Mouse (Mus musculus) midbrain, embryonic 10.5 days (tissue): ENCODE measurements around the gene Arhgef18. TPM values are rescaled to one million over a fixed set of nuclear protein-coding genes. Genes with fewer than 3 reads are reported as not detected.
A peak's percentile ranks its signal among the peaks of the same experiment; 100 is the strongest.

Experiments used
- DNase-seq: peaks from one replicate; pipeline ENCODE4 v3.0.0-alpha.2; 2017; ENCODE audit warnings: low spot score
- H3K27ac ChIP-seq: fragments of 300-500 bp; sonication (generic); replicated peaks from 2 replicates; pipeline ENCODE4 v1.5.1; 2016; ENCODE audit warnings: mild to moderate bottlenecking
- H3K27me3 ChIP-seq: fragments of 300-500 bp; sonication (generic); 2 replicates; pipeline ENCODE4 v1.6.1; 2016; ENCODE audit warnings: low read depth, mild to moderate bottlenecking; ENCODE audit not compliant: poor library complexity, severe bottlenecking
- H3K36me3 ChIP-seq: fragments of 300-500 bp; sonication (generic); 2 replicates; pipeline ENCODE4 v1.6.1; 2016; ENCODE audit warnings: mild to moderate bottlenecking, moderate library complexity
- H3K4me1 ChIP-seq: fragments of 300-500 bp; sonication (generic); 2 replicates; pipeline ENCODE4 v1.6.1; 2016
- H3K4me3 ChIP-seq: fragments of 300-500 bp; sonication (generic); 2 replicates; pipeline ENCODE4 v1.5.1; 2016; ENCODE audit warnings: mild to moderate bottlenecking, moderate library complexity
- H3K9me3 ChIP-seq: fragments of 300-500 bp; sonication (generic); replicated peaks from 2 replicates; pipeline ENCODE4 v1.6.1; 2016; ENCODE audit warnings: mild to moderate bottlenecking
- WGBS: fragments of 180-500 bp; shearing (Covaris S2); methylation state at CpG from one replicate; pipeline ENCODE4 v1.1.7; 2016; 5-methylcytosine and 5-hydroxymethylcytosine counted together
- polyA plus RNA-seq: library from polyadenylated mRNA; unstranded; fragments of >200 nt; fragmentation: Nextera tagmentation; extraction: Ambion mirVana; gene quantifications from 2 replicates; pipeline ENCODE4 v1.2.1, GENCODE M21; 2016

The Arhgef18 gene
- 10.3 and 11.8 TPM in 2 replicates for polyA plus RNA-seq

DNA sequence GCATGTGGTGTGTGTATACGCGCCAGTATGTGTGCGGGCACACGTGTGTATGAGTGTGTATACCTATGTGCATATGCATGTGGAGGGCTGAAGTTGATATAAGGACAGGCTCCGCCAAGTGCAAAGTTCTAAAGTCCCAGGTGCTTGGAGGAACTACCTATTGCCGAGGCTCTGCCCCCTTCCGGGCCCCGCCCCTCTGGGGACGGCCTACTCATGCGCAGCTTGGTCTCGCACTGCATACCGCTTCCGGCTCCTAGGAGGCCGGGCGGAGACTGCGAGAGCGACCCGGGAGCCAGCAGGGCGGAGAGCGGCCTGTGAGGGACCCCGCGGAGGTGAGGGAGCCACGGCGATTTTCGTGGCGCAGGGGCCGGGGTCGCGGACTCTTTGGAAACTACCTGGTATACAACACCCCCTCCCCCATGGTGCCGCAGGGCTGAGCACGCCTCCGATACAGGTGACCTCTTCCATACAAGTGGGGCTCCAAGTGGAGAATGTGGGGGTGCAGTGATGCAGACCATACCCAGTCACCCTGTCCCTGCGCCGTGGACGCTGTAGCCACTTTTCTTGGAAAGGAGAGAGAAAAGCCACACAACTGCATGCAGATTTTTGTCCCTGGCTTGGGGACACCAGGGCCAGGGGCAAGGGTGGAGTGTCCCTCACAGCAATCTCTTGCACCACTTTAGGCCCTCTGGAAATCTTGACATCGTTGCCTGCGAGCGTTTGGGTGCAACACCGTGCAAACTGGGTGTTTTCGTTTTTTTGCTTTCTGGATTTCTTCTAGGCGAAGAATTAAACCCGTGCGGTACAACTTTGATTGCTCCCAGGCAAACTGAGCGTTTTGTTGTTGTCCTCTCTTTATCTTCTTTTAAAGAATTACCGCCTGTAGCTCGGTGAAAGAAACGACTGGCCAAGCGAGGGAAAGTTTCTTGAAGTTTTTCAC, at the start of gene Arhgef18:
Gene Arhgef18, plus strand, starts transcription at position 236 of the 940 bp plus-strand sequence.
- Histone ChIP-seq H3K4me3 (peak within 1 kb of the TSS; percentile 85), H3K4me1 (peaks cover 36% of the 10 kb centered on the region), H3K9me3 (no peaks in the 10 kb centered on the region), H3K27me3 (no peaks in the 10 kb centered on the region), H3K36me3 (peaks cover 14% of the 10 kb centered on the region; the same call in 1 of the 2 replicates), H3K27ac (peak within 1 kb of the TSS; percentile 88)
- peak; percentile 83 for DNase-seq
- WGBS, result 1% methylated on average over 48 of the region's 48 CpGs

- H3K36me3 ChIP-seq, result no peaks in the 10 kb centered on the region
- WGBS, result 97% methylated on average over 6 of the region's 6 CpGs
Measured at GRCm38 (mm10) chr8:3345337-3345736, 47.5 kb upstream of the Arhgef18 start.

GRCm38 (mm10) chr8:3346691-3347413, 46.0 kb upstream of the Arhgef18 start:
- no peak for DNase-seq
- 90% methylated on average over 5 of the region's 5 CpGs for WGBS
- Histone ChIP-seq H3K4me1 (no peaks in the 10 kb centered on the region), H3K9me3 (peaks cover 11% of the 10 kb centered on the region), H3K36me3 (no peaks in the 10 kb centered on the region), H3K27me3 (no peaks in the 10 kb centered on the region), H3K4me3 (no peak overlapping the region), H3K27ac (no peak overlapping the region)

More at GRCm38 (mm10) chr8:3345337-3345736, 47.5 kb upstream of the Arhgef18 start:
- DNase-seq, result no peak
- Histone ChIP-seq H3K4me3 (no peak overlapping the region), H3K9me3 (peaks cover 9% of the 10 kb centered on the region), H3K27ac (no peak overlapping the region), H3K27me3 (no peaks in the 10 kb centered on the region), H3K4me1 (no peaks in the 10 kb centered on the region)

- Histone ChIP-seq H3K27ac (no peak overlapping the region), H3K36me3 (no peaks in the 10 kb centered on the region), H3K9me3 (peaks cover 11% of the 10 kb centered on the region), H3K4me1 (no peaks in the 10 kb centered on the region), H3K27me3 (no peaks in the 10 kb centered on the region), H3K4me3 (no peak overlapping the region)
- 61% methylated on average over 13 of the region's 13 CpGs for WGBS
- no peak for DNase-seq
Measured at GRCm38 (mm10) chr8:3348142-3348823, 44.5 kb upstream of the Arhgef18 start.

DNA sequence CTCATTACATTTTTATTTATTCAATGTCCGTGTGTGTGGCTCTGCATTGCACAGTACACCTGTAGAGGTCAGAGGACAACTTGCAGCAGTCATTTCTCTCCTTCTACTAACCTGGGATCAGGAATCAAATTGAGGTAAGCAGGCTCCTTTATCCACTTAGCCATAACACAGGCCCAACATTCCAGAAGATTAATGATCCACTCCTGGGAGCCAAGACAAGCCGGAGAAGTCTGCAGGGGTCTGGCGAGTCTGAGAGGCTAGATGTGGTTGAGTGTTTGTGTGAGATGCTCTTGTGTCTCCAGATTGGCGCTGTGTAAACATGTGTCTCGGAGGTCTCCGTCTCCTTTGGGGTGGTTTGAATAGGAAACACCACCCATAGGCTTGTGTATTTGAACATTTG, 42.1 kb upstream of the Arhgef18 start:
- 77% methylated on average over 6 of the region's 6 CpGs for WGBS
- Histone ChIP-seq H3K9me3 (peaks cover 8% of the 10 kb centered on the region), H3K4me1 (no peaks in the 10 kb centered on the region), H3K27me3 (no peaks in the 10 kb centered on the region), H3K27ac (no peak overlapping the region), H3K36me3 (no peaks in the 10 kb centered on the region), H3K4me3 (no peak overlapping the region)
- no peak for DNase-seq

DNA sequence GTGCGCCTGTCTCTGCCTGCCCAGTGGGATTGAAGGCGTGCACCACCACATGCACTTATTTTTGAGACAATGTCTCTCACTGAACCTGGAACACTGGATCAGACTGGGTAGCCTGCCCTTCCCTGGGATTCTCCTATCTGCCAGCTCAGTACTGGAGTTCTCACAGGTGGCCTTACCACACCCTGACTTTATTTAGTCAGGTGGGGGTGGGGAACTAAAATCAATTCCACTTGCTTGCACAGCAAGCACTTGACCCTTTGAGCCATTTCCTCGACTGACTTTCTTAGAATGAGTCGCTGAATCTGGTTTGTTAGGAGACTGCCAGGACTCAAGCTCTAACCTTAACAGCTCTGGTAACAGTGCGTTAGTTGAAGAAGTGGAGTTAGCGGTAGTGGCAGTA, 40.1 kb upstream of the Arhgef18 start:
- 84% methylated on average over 6 of the region's 6 CpGs for WGBS

GRCm38 (mm10) chr8:3353189-3353810, 39.5 kb upstream of the Arhgef18 start, which contains the start of gene A430078G23Rik:
Gene A430078G23Rik (plus strand): TSS chr8:3353415.
- Histone ChIP-seq H3K27ac (no peak within 1 kb of the TSS), H3K4me3 (no peak within 1 kb of the TSS), H3K27me3 (no peaks in the 10 kb centered on the region), H3K9me3 (0 out of 2 replicates have a peak, but pooled peaks cover 3% of the 10 kb centered on the region), H3K4me1 (no peaks in the 10 kb centered on the region), H3K36me3 (no peaks in the 10 kb centered on the region)
- WGBS, result 87% methylated on average over 13 of the region's 13 CpGs
- DNase-seq, result no peak

More for the DNA sequence above, 40.1 kb upstream of the Arhgef18 start:
- H3K27me3 ChIP-seq, result no peaks in the 10 kb centered on the region
- no peak overlapping the region for H3K4me3 ChIP-seq
- 0 out of 2 replicates have a peak, but pooled peaks cover 3% of the 10 kb centered on the region for H3K9me3 ChIP-seq
- H3K36me3 ChIP-seq, result no peaks in the 10 kb centered on the region
- no peak overlapping the region for H3K27ac ChIP-seq
- no peak for DNase-seq
- H3K4me1 ChIP-seq, result no peaks in the 10 kb centered on the region

- 0 out of 2 replicates have a peak, but pooled peaks cover 3% of the 10 kb centered on the region for H3K9me3 ChIP-seq
- no peak overlapping the region for H3K4me3 ChIP-seq
- H3K36me3 ChIP-seq, result no peaks in the 10 kb centered on the region
- DNase-seq, result no peak
- H3K27me3 ChIP-seq, result no peaks in the 10 kb centered on the region
- no peaks in the 10 kb centered on the region for H3K4me1 ChIP-seq
- no peak overlapping the region for H3K27ac ChIP-seq
- WGBS, result 72% methylated on average over 6 of the region's 6 CpGs
Measured at GRCm38 (mm10) chr8:3353811-3354442, 38.9 kb upstream of the Arhgef18 start.

- no peaks in the 10 kb centered on the region for H3K27me3 ChIP-seq
- 0 out of 2 replicates have a peak, but pooled peaks cover 3% of the 10 kb centered on the region for H3K9me3 ChIP-seq
- no peak overlapping the region for H3K27ac ChIP-seq
- H3K36me3 ChIP-seq, result no peaks in the 10 kb centered on the region
- whole genome bisulfite sequencing, result 78% methylated on average over 5 of the region's 5 CpGs
- no peak overlapping the region for H3K4me3 ChIP-seq
- no peak for DNase-seq
- no peaks in the 10 kb centered on the region for H3K4me1 ChIP-seq
Measured at GRCm38 (mm10) chr8:3354443-3354812, 38.4 kb upstream of the Arhgef18 start.

DNA sequence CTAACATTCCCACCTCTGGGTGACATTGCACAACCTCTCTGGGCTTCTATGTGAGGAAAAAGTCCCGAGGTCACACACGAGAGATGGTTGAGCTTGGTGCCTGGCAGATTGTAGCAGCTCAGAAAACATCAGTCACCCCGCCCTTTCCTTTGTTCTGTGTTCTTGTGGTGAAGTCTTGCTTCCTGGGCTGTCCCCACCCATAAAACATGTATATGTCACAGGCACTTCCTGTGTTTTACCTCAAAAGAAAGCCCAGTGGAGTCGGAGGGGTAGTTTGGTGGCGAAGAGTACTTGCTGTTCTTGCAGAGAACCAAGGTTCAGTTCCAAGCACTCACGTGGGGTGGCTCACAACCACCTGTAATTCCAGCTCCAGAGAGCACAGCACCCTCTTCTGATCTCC, 37.2 kb upstream of the Arhgef18 start:
- Histone ChIP-seq H3K36me3 (no peaks in the 10 kb centered on the region), H3K27ac (no peak overlapping the region), H3K4me3 (no peak overlapping the region), H3K27me3 (no peaks in the 10 kb centered on the region), H3K9me3 (0 out of 2 replicates have a peak, but pooled peaks cover 3% of the 10 kb centered on the region), H3K4me1 (no peaks in the 10 kb centered on the region)
- 87% methylated on average over 6 of the region's 6 CpGs for WGBS
- no peak for DNase-seq

DNA sequence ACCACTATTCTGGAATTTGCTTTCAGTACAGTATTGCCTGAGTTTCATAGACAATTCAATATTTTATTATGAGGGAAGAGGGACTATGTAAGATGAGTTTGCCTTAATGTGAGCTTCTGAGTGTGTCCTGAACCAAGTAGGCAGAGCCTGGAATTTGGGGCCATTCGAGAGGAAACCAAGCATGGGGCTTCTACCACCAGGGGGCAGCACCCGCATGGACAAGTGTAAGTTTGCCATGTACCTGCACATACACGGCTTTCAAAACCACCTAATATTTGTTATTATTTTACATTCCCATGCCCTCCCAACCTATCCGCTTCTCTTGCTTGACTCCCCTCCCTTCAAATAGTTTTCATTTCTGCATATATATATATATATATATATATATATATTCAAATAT, 34.7 kb upstream of the Arhgef18 start:
- H3K27me3 ChIP-seq, result no peaks in the 10 kb centered on the region
- 5% methylated on average over 4 of the region's 4 CpGs for WGBS
- no peak overlapping the region for H3K27ac ChIP-seq
- H3K36me3 ChIP-seq, result no peaks in the 10 kb centered on the region
- H3K9me3 ChIP-seq, result no peaks in the 10 kb centered on the region
- peak; percentile 75 for DNase-seq
- no peaks in the 10 kb centered on the region for H3K4me1 ChIP-seq
- H3K4me3 ChIP-seq, result no peak overlapping the region
